Mouse (Mus musculus): Measurements from ENCODE around the gene Aaed1.

DNA sequence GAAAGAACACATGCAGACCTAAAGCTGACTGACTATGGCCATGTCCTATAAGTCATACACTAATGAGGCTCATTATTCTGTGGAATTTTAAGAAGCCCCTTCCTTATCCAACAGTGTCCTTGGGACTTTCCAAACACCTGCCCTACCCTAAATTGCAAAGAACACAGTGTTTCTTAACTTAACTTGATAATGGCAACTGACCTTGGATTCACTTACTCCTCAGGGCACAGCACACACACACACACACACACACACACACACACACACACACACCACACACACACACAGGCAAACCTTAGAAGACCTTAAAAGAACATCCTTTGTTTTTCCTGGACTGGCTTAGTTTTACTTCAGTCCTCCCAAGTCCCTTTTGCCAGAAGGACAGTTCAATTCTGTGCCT is 58.8 kb downstream of the Aaed1 start:
- no peak for TF ChIP-seq CTCF (IDR thresholded peaks at IDR 0.05; ENCODE audit: extremely low read depth, insufficient read length, insufficient replicate concordance, low read depth, low read length)
- no peak for TF ChIP-seq POLR2A (IDR thresholded peaks at IDR 0.05; ENCODE audit: low read depth, low read length)

Data from small intestine, adult 2 months (tissue).